Mouse (Mus musculus) Muller cell, postnatal 12 days (primary cell): ENCODE data around the gene Shisa2.
A peak's percentile ranks its signal among the peaks of the same experiment; 100 is the strongest.
"Not testable (repeated sequence)": the region's sequence is repeated elsewhere in the genome, so short reads cannot be mapped to it uniquely, and the experiment has no call there.

ENCODE experiments used
- DNase-seq: peaks from one replicate; pipeline ENCODE4 v3.0.0-alpha.2; 2015; ENCODE audit errors: inconsistent ontology term

Gene Shisa2

GRCm38 (mm10) chr14:59625158-59625805 lies at the start of gene Shisa2:
Shisa2 (plus strand) TSS chr14:59625308.
- peak; percentile 87 for DNase-seq

DNA sequence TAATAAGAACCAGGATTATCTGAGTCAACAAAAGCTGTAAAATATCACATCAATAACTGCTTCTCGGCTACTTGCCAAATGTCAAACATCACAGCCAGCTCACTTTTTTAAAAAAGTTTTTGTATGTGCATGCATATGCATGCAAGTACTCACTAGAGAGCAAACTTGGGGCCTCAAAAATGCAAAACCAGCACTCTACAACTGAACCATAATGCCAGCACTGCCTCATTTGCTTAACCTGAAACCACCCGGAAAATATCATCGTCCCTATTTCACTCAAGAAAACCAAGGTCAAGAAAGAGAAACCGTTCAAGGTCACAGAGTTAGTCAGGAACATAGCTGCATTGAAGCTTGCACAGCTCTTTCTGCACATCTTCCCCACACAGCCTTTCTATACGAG lies 48.7 kb upstream of the Shisa2 start:
- DNase-seq, result no peak

DNA sequence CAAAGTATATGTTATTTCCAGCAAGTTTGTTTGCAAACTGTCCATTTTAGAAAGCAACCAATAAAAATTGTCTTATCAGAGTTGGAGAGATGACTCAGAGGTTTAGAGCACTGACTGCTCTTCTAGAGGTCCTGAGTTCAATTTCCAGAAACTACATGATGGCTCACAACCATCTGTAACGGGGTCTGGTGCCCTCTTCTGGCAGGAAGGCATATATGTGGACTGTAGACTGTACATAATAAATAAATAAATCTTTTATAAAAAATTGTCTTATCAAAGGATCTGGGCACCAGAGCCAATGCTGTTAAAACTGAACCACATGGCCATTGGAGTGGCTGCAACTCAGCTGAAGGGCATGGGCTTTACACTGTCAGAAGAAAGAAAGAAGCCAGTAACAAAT lies 34.5 kb upstream of the Shisa2 start:
- DNase-seq, result no peak

GRCm38 (mm10) chr14:59591901-59592300 lies 33.2 kb upstream of the Shisa2 start:
- no peak for DNase-seq

GRCm38 (mm10) chr14:59592593-59592992 lies 32.5 kb upstream of the Shisa2 start:
- no peak for DNase-seq

- DNase-seq, result no peak
These were observed 30.1 kb upstream of the Shisa2 start for GRCm38 (mm10) chr14:59594988-59595387.

DNA sequence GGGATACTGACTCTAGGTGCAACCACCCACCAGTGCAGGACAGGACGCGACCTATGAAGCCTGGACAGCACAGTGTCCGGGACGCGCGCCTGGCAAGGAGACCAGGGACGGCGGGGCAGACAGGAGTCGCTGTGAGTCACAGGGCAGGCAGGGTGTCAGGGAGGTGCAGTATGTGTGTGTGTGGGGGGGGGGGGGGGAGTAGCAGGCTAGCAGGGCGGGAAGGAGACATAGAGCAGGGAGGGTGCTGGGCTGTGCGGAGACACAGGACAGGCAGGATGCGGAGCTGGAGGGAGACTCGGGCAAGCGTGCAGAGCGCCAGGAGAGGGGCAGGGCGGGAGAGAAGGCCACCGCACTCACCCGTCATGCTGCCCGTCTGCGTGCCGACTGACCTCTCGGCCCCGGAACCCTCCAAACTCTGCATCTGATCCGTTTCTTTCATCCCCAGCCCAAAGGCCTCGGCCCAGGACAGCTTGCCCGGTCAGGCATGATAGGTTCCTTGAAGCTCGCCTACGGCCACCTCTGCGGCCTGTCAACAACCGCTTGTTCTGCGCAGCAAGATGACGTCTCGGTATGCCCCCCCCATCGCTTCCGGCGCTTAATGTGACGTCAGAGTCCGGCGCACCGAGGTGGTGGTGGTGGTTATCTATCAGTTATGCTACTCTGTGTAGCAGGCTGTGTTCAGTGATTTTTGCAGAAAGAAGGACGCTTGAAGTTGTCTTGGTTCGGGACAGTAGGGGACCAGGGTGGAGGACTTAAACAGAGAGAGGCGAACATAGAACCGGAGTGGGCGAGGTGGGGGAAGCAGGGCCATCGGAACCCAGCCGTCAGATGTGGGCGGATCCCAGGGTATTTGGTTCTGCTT lies 27.5 kb upstream of the Shisa2 start, which contains the start of gene Cdadc1:
Cdadc1 (minus strand) TSS at position 562 of the 862 bp plus-strand sequence.
- peak; percentile 94 for DNase-seq

GRCm38 (mm10) chr14:59598260-59598627 lies 26.9 kb upstream of the Shisa2 start:
- DNase-seq, result no peak

DNA sequence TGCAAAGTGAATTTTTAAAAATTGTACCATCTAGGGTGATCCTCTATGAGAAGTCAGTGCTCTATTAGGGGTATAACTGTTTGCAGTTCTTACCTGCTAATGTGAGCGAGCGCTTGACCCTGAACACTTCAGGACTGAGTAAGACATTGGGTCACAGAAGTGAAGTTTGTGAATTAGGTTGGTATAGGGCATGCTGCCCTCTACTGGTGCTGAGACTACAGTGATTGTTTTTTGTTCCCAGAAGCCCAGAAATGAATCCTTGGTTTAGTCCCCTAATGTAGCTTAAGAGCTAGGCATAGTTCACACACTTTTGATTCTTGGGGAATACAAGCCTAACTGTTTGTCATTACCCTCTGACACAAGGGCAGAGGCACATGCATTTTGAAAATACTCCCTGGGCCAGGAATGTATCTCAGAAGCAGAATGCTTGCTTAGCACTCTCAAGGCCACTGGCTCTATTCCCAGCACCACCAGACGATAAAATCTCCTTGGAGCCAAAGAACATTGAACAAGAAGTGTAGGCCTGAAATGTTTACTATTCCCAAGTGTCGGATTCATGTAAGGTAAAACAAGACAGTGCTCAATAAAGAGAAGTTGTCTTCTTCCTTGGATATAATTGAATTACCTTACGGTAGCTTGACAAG lies 21.0 kb upstream of the Shisa2 start:
- DNase-seq, result peak; percentile 9

DNA sequence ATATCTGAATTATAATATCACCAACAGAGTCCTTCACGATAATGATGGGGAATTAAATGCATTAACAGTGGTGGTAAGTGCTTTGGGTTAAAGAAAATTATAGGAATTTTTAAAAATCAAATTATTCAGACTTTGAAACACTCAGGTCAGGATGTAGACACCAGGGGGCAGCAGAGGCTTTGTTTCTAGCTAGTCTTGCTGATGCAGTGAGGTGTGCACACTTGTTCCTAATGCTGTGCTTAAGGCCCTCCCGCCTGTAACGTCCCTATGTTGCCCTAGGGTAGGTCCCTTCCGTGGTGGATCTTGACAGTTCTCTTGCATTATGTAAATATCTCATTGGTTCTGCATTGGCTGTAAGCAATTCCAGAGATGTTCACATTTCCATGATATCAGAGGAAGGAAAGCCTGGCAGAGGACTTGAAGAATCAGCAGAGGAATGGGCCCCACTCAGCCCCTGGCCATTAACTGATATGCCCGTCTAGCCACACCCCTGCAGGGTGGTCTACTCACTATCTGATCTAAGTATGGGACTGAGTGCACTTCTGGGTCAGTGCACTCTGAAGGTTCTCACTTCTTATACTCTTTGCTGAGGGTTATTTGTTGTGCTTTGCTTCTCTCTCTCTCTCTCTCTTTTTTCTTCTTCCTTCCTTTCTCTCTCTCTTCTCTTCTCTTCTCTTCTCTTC lies 19.3 kb upstream of the Shisa2 start:
- peak; percentile 33 for DNase-seq

DNA sequence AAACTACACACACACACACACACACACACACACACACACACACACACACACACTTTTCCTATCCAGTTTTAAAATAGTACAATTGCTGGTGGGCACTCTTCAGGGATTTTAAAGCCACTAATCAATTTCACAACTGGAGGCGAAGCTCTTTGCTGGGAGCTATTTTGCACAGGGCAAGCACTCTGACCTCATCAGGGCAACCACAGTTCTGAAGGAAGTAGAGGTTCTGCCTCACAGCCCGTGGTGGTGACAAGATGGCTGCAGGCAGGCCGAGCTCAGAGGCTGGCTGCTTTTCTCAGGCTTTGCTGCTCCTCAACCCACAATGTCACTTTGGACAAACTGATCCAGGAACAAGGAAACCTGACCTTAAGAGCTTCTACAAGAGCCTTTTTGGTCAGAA lies 18.1 kb upstream of the Shisa2 start:
- no peak for DNase-seq

GRCm38 (mm10) chr14:59612920-59613625 lies 12.0 kb upstream of the Shisa2 start:
- peak; percentile 61 for DNase-seq

DNA sequence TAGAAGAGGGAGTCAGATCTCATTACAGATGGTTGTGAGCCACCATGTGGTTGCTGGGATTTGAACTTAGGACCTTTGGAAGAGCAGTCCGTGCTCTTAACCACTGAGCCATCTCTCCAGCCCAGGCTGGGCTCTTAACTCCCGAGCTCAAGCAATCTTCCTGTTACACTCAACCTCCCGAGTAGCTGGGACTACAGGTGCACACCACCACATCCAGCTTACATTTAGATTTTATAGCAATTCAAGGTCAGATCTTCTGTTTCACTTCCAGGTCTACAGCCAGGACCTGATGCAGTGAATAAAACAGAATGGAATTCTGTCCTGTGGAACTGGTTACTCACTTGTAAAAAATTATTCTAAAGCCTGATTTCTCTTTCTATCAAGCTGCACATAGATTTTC lies 11.0 kb upstream of the Shisa2 start:
- DNase-seq, result not testable (repeated sequence)

- no peak for DNase-seq
These were observed 8.3 kb upstream of the Shisa2 start for GRCm38 (mm10) chr14:59616802-59617201.

DNA sequence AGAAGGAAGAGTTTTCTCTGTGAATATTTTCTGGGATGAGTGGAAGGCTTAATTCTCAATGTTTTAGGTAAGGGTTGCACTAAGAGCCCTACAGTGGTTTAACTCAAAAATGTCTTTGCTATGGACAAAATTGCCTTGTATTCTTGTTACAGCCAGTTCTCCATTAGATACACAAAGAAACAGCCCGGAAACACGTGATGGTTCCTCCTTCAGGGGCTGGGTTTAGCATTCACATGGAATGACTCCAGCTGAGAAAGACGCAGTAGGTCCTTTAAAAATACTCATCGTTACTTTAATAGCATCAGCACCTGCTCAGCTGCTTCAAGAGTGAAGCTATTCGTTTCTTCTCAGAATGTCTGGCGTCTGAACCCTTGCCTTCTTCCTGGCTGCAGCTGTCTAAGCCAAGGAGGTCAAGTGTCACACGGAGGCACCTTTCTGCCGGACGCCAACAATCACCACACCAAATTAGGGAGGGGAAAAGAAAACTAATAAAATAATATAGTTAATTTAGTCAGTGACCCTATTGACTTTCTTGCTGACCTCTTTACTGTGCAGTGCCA lies 702 bp upstream of the Shisa2 start:
- no peak for DNase-seq

GRCm38 (mm10) chr14:59625806-59626364 lies 777 bp downstream of the Shisa2 start:
- DNase-seq, result no peak

GRCm38 (mm10) chr14:59626711-59627110 lies 1.6 kb downstream of the Shisa2 start:
- DNase-seq, result peak; percentile 34

GRCm38 (mm10) chr14:59627142-59627680 lies 2.1 kb downstream of the Shisa2 start:
- peak; percentile 62 for DNase-seq

DNA sequence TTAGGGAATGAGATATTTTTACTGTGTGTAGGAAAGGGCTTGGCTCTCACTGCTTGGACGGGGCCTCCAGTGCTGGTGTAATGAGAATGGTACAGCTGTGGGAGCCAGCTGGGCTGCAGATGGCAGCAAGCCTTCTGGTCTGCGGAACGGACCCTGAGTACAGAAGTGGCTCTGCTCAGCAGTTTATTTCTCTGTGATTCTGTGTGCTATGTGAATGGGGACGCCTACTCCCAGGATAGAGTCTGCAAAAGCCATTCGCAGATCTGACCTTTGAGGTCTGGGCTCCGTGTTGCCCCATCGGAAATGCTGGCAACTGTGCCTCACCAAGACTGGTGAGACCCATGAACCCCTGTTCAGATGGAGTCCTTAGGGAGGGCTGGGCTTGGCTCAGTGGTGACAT lies 2.7 kb downstream of the Shisa2 start:
- no peak for DNase-seq

GRCm38 (mm10) chr14:59629308-59629707 lies 4.2 kb downstream of the Shisa2 start:
- DNase-seq, result no peak
